In genomic region chr2:114200932-114201559, GRCm38 (mm10) we compare ENCODE assay signal across 8 mouse cellular contexts. TPM values are rescaled to one million over a fixed set of nuclear protein-coding genes. Genes with fewer than 3 reads are reported as not detected.
A peak's percentile ranks its signal among the peaks of the same experiment; 100 is the strongest.
DNase-seq lines count a peak whose midpoint lies in the region; ATAC-seq and TF ChIP-seq lines count a peak whose summit lies in the region.

Gene Zfp770, minus strand, starts transcription at chr2:114201469.

- H3K9ac ChIP-seq in heart, embryonic 14.5 days (ENCODE audit: low read length) = peak within 1 kb of the TSS; percentile 95
- H3K9ac ChIP-seq in liver, embryonic 11.5 days (ENCODE audit: low read depth, low read length) = peak within 1 kb of the TSS; percentile 92

- peak within 1 kb of the TSS; percentile 78 to 89 for H3K27ac ChIP-seq in heart, embryonic 14.5 days (replicated peaks in 1 of 2; ENCODE audit: control insufficient read depth in 1 of 2, insufficient read depth in 1 of 2, low read depth in 2 of 2, low read length in 2 of 2)
- 0 out of 2 replicates have a peak within 1 kb of the TSS, but pooled peaks have one; percentile 40 for H3K27ac ChIP-seq in liver, embryonic 11.5 days (ENCODE audit: low read depth, low read length)

- WGBS in heart, embryonic 14.5 days = under 1% methylated on average over 36 of the region's 36 CpGs
- under 1% methylated on average over 36 of the region's 36 CpGs for WGBS in liver, embryonic 11.5 days

- peak; percentile 57 for DNase-seq in c-Kit-negative CD71-positive TER-119-positive erythroid progenitor cells, embryonic 14.5 days (ENCODE audit: low read depth, low spot score)
- peak; percentile 43 for DNase-seq in fibroblast of lung, adult 2 months (ENCODE audit: low read depth)
- DNase-seq in kidney, postnatal 10 days = peak; percentile 87
- peak; percentile 82 for DNase-seq in liver, embryonic 11.5 days (ENCODE audit: low spot score)
- DNase-seq in spleen, postnatal 4 days (ENCODE audit: low spot score in 2 of 2) = peak; percentile 67 to 87

- peak; percentile 99 for TF ChIP-seq POLR2A in myocyte (IDR thresholded peaks at IDR 0.05; ENCODE audit: insufficient read length, low read depth)

- no peaks in the 10 kb centered on the region for H3K27me3 ChIP-seq in heart, embryonic 14.5 days (ENCODE audit: control insufficient read depth, insufficient read depth, low read length)
- H3K27me3 ChIP-seq in liver, embryonic 11.5 days (replicated peaks; ENCODE audit: control insufficient read depth, insufficient read depth, low read length) = no peaks in the 10 kb centered on the region
- H3K27me3 ChIP-seq in myocyte (ENCODE audit: control insufficient read depth, insufficient read depth, insufficient read length) = no peaks in the 10 kb centered on the region

- peak within 1 kb of the TSS; percentile 87 to 96 for H3K4me3 ChIP-seq in heart, embryonic 14.5 days (ENCODE audit: control insufficient read depth in 1 of 2, insufficient read depth in 1 of 2, low read depth in 1 of 2, low read length in 2 of 2)
- peak within 1 kb of the TSS; percentile 79 for H3K4me3 ChIP-seq in liver, embryonic 11.5 days (ENCODE audit: low read depth, low read length)
- peak within 1 kb of the TSS; percentile 81 for H3K4me3 ChIP-seq in myocyte

- H3K4me2 ChIP-seq in heart, embryonic 14.5 days (ENCODE audit: low read length) = peak within 1 kb of the TSS; percentile 64
- peak within 1 kb of the TSS; percentile 73 for H3K4me2 ChIP-seq in liver, embryonic 11.5 days
- peak within 1 kb of the TSS; percentile 86 for H3K4me2 ChIP-seq in myocyte (ENCODE audit: low read depth)

- peaks cover 0 to 13% of the 10 kb centered on the region in 2 experiments; a peak in 2 of 4 replicates for H3K4me1 ChIP-seq in heart, embryonic 14.5 days (ENCODE audit: control insufficient read depth in 2 of 2, insufficient read depth in 2 of 2, low read length in 2 of 2)
- peaks cover 7% of the 10 kb centered on the region; the same call in 1 of the 2 replicates for H3K4me1 ChIP-seq in liver, embryonic 11.5 days (replicated peaks; ENCODE audit: control insufficient read depth, insufficient read depth, low read length)

- peaks cover 37% of the 10 kb centered on the region for H3K79me2 ChIP-seq in myocyte (ENCODE audit: control insufficient read depth, insufficient read depth)

- H3K9me3 ChIP-seq in heart, embryonic 14.5 days (ENCODE audit: control insufficient read depth, low read length) = no peaks in the 10 kb centered on the region
- no peaks in the 10 kb centered on the region for H3K9me3 ChIP-seq in liver, embryonic 11.5 days (ENCODE audit: control insufficient read depth, low read length)

- H3ac ChIP-seq in myocyte (ENCODE audit: control insufficient read depth, insufficient read length) = peak within 1 kb of the TSS; percentile 51

- H3K36me3 ChIP-seq in heart, embryonic 14.5 days (ENCODE audit: control insufficient read depth, insufficient read depth, low read length) = peaks cover 14% of the 10 kb centered on the region
- peaks cover 6% of the 10 kb centered on the region; the same call in 1 of the 2 replicates for H3K36me3 ChIP-seq in liver, embryonic 11.5 days (ENCODE audit: control insufficient read depth, insufficient read depth, low read length)
- H3K36me3 ChIP-seq in myocyte (ENCODE audit: control insufficient read depth, insufficient read depth) = peaks cover 14% of the 10 kb centered on the region

- ATAC-seq in CD4-positive, CD25-positive, alpha-beta regulatory T cell, adult 4 months = peak; percentile 90
- 0 out of 2 replicates have a peak, but pooled peaks have one; percentile 54 for ATAC-seq in heart, embryonic 14.5 days (ENCODE audit: insufficient number of reproducible peaks, insufficient read depth, low FRiP score, low read depth)
- peak; percentile 95 for ATAC-seq in liver, embryonic 11.5 days (replicated peaks; ENCODE audit: low FRiP score)

TF ChIP-seq in myocyte, 11 proteins besides CTCF, POLR2A, EP300 and RAD21:
- TF ChIP-seq SRF (IDR thresholded peaks at IDR 0.05; ENCODE audit: control insufficient read depth, insufficient read length, low read depth) (peak; percentile 52), MAX (IDR thresholded peaks at IDR 0.05; ENCODE audit: low read depth) (no peak), E2F4 (IDR thresholded peaks at IDR 0.05; ENCODE audit: insufficient read depth) (peak; percentile 49), CEBPB (IDR thresholded peaks at IDR 0.05; ENCODE audit: insufficient read depth, poor library complexity, severe bottlenecking) (no peak), REST (IDR thresholded peaks at IDR 0.05; ENCODE audit: insufficient read depth, insufficient read length) (peak; percentile 43), POLR2AphosphoS2 (IDR thresholded peaks at IDR 0.05; ENCODE audit: insufficient read length, low read depth) (peak; percentile 99), TCF3 (IDR thresholded peaks at IDR 0.05; ENCODE audit: insufficient read length, low read depth) (no peak), TCF12 (IDR thresholded peaks at IDR 0.05; ENCODE audit: insufficient read depth, poor library complexity, severe bottlenecking) (no peak), USF1 (IDR thresholded peaks at IDR 0.05; ENCODE audit: low read depth) (no peak), MYOD1 (IDR thresholded peaks at IDR 0.05; ENCODE audit: control insufficient read depth in 1 of 3, insufficient read length in 2 of 3, low read depth in 2 of 3) (no peak), MYOG (IDR thresholded peaks at IDR 0.05; ENCODE audit: control insufficient read depth in 1 of 3, insufficient read depth in 1 of 3, insufficient read length in 2 of 3, low read depth in 2 of 3) (peak in 1 of 3 experiments; percentile 42)

RNA-seq across cellular contexts. Expression of gene Zfp770, which starts in this region (rescaled TPM):
- polyA plus RNA-seq in CD4-positive, CD25-positive, alpha-beta regulatory T cell, adult 4 months (2017; shearing (Covaris generic)) = 1 to 10 TPM; 2.5 to 3.2 TPM
- polyA plus RNA-seq in heart, embryonic 14.5 days (2014; fragmentation: Nextera tagmentation; extraction: Ambion mirVana) = 4.5 and 4.8 TPM in 2 replicates
- 4.4 and 4.9 TPM in 2 replicates for polyA plus RNA-seq in liver, embryonic 11.5 days (2014; fragmentation: Nextera tagmentation; extraction: Ambion mirVana)
- polyA plus RNA-seq in myocyte (2012; fragmentation: generic; extraction: Trizol) = 1.7 TPM

Comparison
In these comparisons a context has a peak if more than half of its experiments do, and no peak if none do; other contexts are left out.
1. Peak in every context shown above with its lines: DNase-seq, ATAC-seq, H3K4me3 ChIP-seq and H3K27ac ChIP-seq.